Mouse (Mus musculus) CH12.LX (cell line): ENCODE data around the gene Msantd1.

ENCODE experiments used
- KAT2A ChIP-seq: IDR thresholded peaks from 2 replicates; pipeline ENCODE4 v1.6.1; 2012; ENCODE audit warnings: low read length, improper control_type of control experiment, inconsistent platforms; ENCODE audit not compliant: insufficient replicate concordance
- ZC3H11A ChIP-seq: IDR thresholded peaks from 2 replicates; pipeline ENCODE4 v1.6.1; 2012; ENCODE audit warnings: low read depth, mild to moderate bottlenecking, inconsistent platforms, low read length, improper control_type of control experiment

DNA sequence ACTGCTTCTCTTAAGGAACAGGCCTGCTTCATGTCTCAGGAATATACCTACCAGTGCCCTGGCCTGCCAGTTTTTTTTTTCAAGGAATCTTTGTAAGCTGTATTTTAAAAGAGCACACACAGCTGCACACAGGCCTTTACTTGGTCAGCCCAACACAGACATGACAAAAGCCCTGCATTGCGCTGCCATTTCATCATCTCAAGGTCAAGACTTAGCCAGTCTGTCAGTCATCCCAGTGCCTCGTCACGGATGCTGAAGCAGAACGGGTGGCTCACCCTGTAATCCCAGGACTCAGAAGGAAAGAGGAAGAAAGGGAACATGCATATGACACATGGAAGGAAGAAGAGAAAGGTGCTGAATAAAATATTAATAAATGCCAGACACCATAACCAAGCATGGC is 19.8 kb downstream of the Msantd1 start:
- no peak for TF ChIP-seq KAT2A
- TF ChIP-seq ZC3H11A, result no peak
